Comparison of ENCODE assay signal across 30 mouse cellular contexts in the genomic region with DNA sequence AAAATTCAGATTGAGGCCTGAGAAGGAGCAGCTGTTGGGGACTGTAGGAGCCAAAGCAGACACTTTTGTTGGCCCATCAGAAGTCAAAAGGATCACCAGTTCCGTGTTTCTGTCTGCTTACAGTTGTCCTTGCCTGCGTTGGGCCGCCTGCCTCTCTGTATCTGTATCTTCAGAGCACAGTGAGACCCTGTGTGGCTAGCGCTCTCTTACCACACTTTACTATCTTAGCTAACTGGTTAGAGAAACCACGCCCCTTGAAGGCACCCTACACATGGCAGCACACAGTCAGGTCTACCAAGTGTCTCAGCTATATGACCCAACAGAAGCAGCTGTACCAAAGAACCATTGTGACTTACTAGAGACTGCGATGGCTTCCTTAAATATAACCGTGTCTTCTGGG. TPM values are rescaled to one million over a fixed set of nuclear protein-coding genes. Genes with fewer than 3 reads are reported as not detected.
DNase-seq lines count a peak whose midpoint lies in the region; ATAC-seq and TF ChIP-seq lines count a peak whose summit lies in the region.
"Had no signal": no experiment of that assay in that cellular context is flagged by ENCODE, and none has a peak within 500 bp of the region (broad histone marks: within the 10 kb centered on the region; RNA-seq: fewer than 3 reads in every experiment).

No protein-coding gene starts in this region.

- H3K27ac ChIP-seq in MEL (ENCODE audit: control insufficient read depth, low read depth, low read length), result peak overlapping the region; percentile 41; the same call in 1 of the 2 replicates
- no peak overlapping the region for H3K27ac ChIP-seq in heart, adult 2 months
- H3K27ac ChIP-seq: embryonic facial prominence, embryonic 13.5 days; hindbrain, embryonic 15.5 days; left cerebral cortex, adult 2 months; limb, embryonic 13.5 days; liver, embryonic 13.5 days; neural tube, embryonic 15.5 days; stomach, embryonic 15.5 days had no signal

- H3K4me3 ChIP-seq in MEL (ENCODE audit: control insufficient read depth in 1 of 2, insufficient read depth in 1 of 2, low read depth in 2 of 2, low read length in 2 of 2), result no peak overlapping the region
- H3K4me3 ChIP-seq in heart, adult 2 months, result no peak overlapping the region
- H3K4me3 ChIP-seq: embryonic facial prominence, embryonic 13.5 days; erythroblast, embryonic 14.5 days; heart, embryonic 12.5 days; hindbrain, embryonic 15.5 days; left cerebral cortex, adult 2 months; limb, embryonic 13.5 days; liver, embryonic 13.5 days; neural tube, embryonic 15.5 days; stomach, embryonic 15.5 days had no signal

- peak; percentile 62 for DNase-seq in heart, adult 11 months
- DNase-seq in heart, adult 9 months (ENCODE audit: low spot score in 2 of 2), result no peak
- DNase-seq in MEL (ENCODE audit: low read depth, low spot score), result peak; percentile 79
- DNase-seq in MEL-GATA-1-ER (ENCODE audit: extremely low read depth, low read depth), result peak; percentile 62
- DNase-seq in heart, adult 2 months, result no peak
- DNase-seq: adrenal gland, postnatal 10 days; B cell, adult 2 months; cerebellum, adult 8-10 months; cerebellum, postnatal 36 days; embryo, embryonic 11 days; heart, postnatal 4 days; kidney, adult 11 months; kidney, postnatal 14 days; layer of hippocampus, adult 9-11 months; liver, embryonic 13.5 days; midbrain, embryonic 14.5 days; retina, postnatal 1 day; right cerebral cortex, postnatal 14 days had no signal

- intact Hi-C loops in heart, adult 2 months (cut with DNase I), result no loop called here

- no peak for TF ChIP-seq CTCF in MEL (IDR thresholded peaks at IDR 0.05 in 2 of 3, conservative IDR thresholded peaks at IDR 0.05 in 1 of 3; ENCODE audit: control insufficient read depth in 1 of 3, insufficient read depth in 1 of 3, low read depth in 2 of 3, low read length in 3 of 3, poor library complexity in 1 of 3, severe bottlenecking in 1 of 3)
- TF ChIP-seq CTCF in heart, adult 2 months (IDR thresholded peaks at IDR 0.05), result no peak

- no peak for TF ChIP-seq POLR2A in MEL (IDR thresholded peaks at IDR 0.05; ENCODE audit: control insufficient read depth in 1 of 2, insufficient read depth in 1 of 2, low read depth in 1 of 2, low read length in 2 of 2, poor library complexity in 1 of 2)
- no peak for TF ChIP-seq POLR2A in heart, adult 2 months (IDR thresholded peaks at IDR 0.05; ENCODE audit: insufficient read depth, low read depth, low read length)

- no peaks in the 10 kb centered on the region for H3K9me3 ChIP-seq in MEL (replicated peaks; ENCODE audit: insufficient read depth, low read length)
- H3K9me3 ChIP-seq: embryonic facial prominence, embryonic 13.5 days; heart, embryonic 12.5 days; hindbrain, embryonic 15.5 days; limb, embryonic 13.5 days; liver, embryonic 13.5 days; neural tube, embryonic 15.5 days; stomach, embryonic 15.5 days had no signal

- H3K27me3 ChIP-seq in MEL (ENCODE audit: control insufficient read depth in 1 of 2, insufficient read depth in 2 of 2, low read length in 2 of 2), result no peaks in the 10 kb centered on the region
- peaks cover under 1% of the 10 kb centered on the region; the same call in 1 of the 2 replicates for H3K27me3 ChIP-seq in heart, adult 2 months (ENCODE audit: control insufficient read depth, insufficient read depth, low read length)
- H3K27me3 ChIP-seq: hindbrain, embryonic 15.5 days; neural tube, embryonic 15.5 days had no signal

- peaks cover 10 to 17% of the 10 kb centered on the region in 2 experiments for H3K36me3 ChIP-seq in MEL (ENCODE audit: control insufficient read depth in 1 of 2, insufficient read depth in 2 of 2, low read length in 2 of 2)
- no peaks in the 10 kb centered on the region for H3K36me3 ChIP-seq in heart, adult 2 months (ENCODE audit: control insufficient read depth, insufficient read depth, low read length)
- H3K36me3 ChIP-seq: embryonic facial prominence, embryonic 13.5 days; heart, embryonic 12.5 days; hindbrain, embryonic 15.5 days; limb, embryonic 13.5 days; liver, embryonic 13.5 days; neural tube, embryonic 15.5 days; stomach, embryonic 15.5 days had no signal

- WGBS in heart, adult 2 months, result 81% methylated on average over 7 of the region's 7 CpGs

- ATAC-seq in megakaryocyte progenitor cell, adult 5-6 weeks (replicated peaks; ENCODE audit: poor library complexity), result peak; percentile 89
- ATAC-seq: inflammation-experienced regulatory T-cells, adult 6 months; lung, postnatal 0 days; Patski had no signal

- TF ChIP-seq RAD21 in MEL (IDR thresholded peaks at IDR 0.05; ENCODE audit: low read depth, low read length), result no peak

- H3K4me1 ChIP-seq in MEL (ENCODE audit: control insufficient read depth in 1 of 2, insufficient read depth in 2 of 2, low read length in 2 of 2), result peaks cover 13 to 24% of the 10 kb centered on the region in 2 experiments
- H3K4me1 ChIP-seq in heart, adult 2 months (ENCODE audit: control insufficient read depth, insufficient read depth, low read length), result no peaks in the 10 kb centered on the region
- H3K4me1 ChIP-seq: liver, embryonic 13.5 days; stomach, embryonic 15.5 days had no signal

- peak; percentile 17 to 41; a peak in 2 of 4 replicates for TF ChIP-seq EP300 in MEL (IDR thresholded peaks at IDR 0.05; ENCODE audit: low read depth in 1 of 2, low read length in 2 of 2)
- TF ChIP-seq EP300 in heart, adult 2 months (IDR thresholded peaks at IDR 0.05; ENCODE audit: insufficient read depth, low read depth, low read length), result no peak

- H3K79me2 ChIP-seq in MEL (ENCODE audit: control insufficient read depth, insufficient read depth, low read length, poor library complexity), result peaks cover 2% of the 10 kb centered on the region; the same call in 1 of the 2 replicates
- H3K79me2 ChIP-seq in heart, adult 2 months (replicated peaks; ENCODE audit: control insufficient read depth, insufficient read depth, low read length), result no peaks in the 10 kb centered on the region

- no peak overlapping the region for H3K9ac ChIP-seq in MEL (ENCODE audit: control insufficient read depth, low read depth, low read length, poor library complexity, severe bottlenecking)
- H3K9ac ChIP-seq in heart, adult 2 months (ENCODE audit: low read depth, low read length), result no peak overlapping the region
- H3K9ac ChIP-seq: embryonic facial prominence, embryonic 13.5 days; heart, embryonic 12.5 days; hindbrain, embryonic 15.5 days; limb, embryonic 13.5 days; liver, embryonic 13.5 days; neural tube, embryonic 15.5 days; stomach, embryonic 15.5 days had no signal

TF ChIP-seq in MEL, 35 proteins besides CTCF, POLR2A, EP300 and RAD21:
- no peak for TF ChIP-seq ZNF384 (IDR thresholded peaks at IDR 0.05; ENCODE audit: low read depth, low read length)
- peak; percentile 30; the same call in 1 of the 2 replicates for TF ChIP-seq MXI1 (IDR thresholded peaks at IDR 0.05; ENCODE audit: low read depth, low read length)

RNA-seq across cellular contexts. Expression of a gene that starts 30.7 kb away (rescaled TPM):
- 25.4 TPM in 2 replicates for total RNA-seq in MEL (2012; rRNA removed)
- 10 to 100 TPM; 18.5 to 41.1 TPM for polyA plus RNA-seq in MEL (2012; ENCODE audit: insufficient read depth in 1 of 2, insufficient read length in 2 of 2, low read depth in 1 of 2, low replicate concordance in 2 of 2, missing spikeins in 1 of 2)
- total RNA-seq in megakaryocyte progenitor cell, adult 5-6 weeks (2015), result 18.2 and 26.9 TPM in 2 replicates
- total RNA-seq in megakaryocyte progenitor cell, adult 5-6 weeks (2017), result 11.8 and 34.6 TPM in 2 replicates
- 1 to 10 TPM; 1.4 to 3.1 TPM for total RNA-seq in heart, adult 2 months (2021)
- 2.4 and 3.2 TPM in 2 replicates for polyA plus RNA-seq in heart, adult 2 months (2012; rRNA removed)

Comparison
In these comparisons a context has a peak if more than half of its experiments do, and no peak if none do; other contexts are left out.
1. DNase-seq: peak in heart, adult 11 months (single experiment), MEL (single experiment) and MEL-GATA-1-ER (single experiment); none in heart, adult 9 months (0 of 2) and heart, adult 2 months (0 of 2).